Mouse (Mus musculus) left cerebral cortex, adult 2 months (tissue): Measurements from ENCODE around the gene Ppp1r14b. TPM values are rescaled to one million over a fixed set of nuclear protein-coding genes. Genes with fewer than 3 reads are reported as not detected.

ENCODE experiments used
- DNase-seq, 2 experiments: peaks; one replicate each; pipeline ENCODE4 v3.0.0; 2021 to 2022; ENCODE audit warnings: low spot score in 2 of 2, mixed read lengths in 1 of 2; ENCODE audit errors: extremely low spot score in 1 of 2
- H3K27ac ChIP-seq: fragments of 200-600 bp; 2 replicates; pipeline ENCODE4 v1.8.1; 2022
- H3K4me3 ChIP-seq: fragments of 200-600 bp; 2 replicates; pipeline ENCODE4 v1.8.1; 2022
- CTCF ChIP-seq: fragments of 200-600 bp; IDR thresholded peaks from 2 replicates; pipeline ENCODE4 v1.8.1; 2022; ENCODE audit warnings: antibody characterized with exemption, mild to moderate bottlenecking, moderate library complexity
- intact Hi-C: fragments of 180-260 bp; cut with DNase I; formaldehyde crosslinking; loops from one replicate; pipeline ENCODE4 v1.15.1; 2025
- long read RNA-seq, 2 experiments: library from polyadenylated mRNA; stranded (forward); transcript quantifications; one replicate each; pipeline ENCODE4 v2.0.0; 2021; ENCODE audit warnings: borderline mapping rate in 2 of 2
- total RNA-seq, 2 experiments: library from RNA; stranded (reverse); gene quantifications; 2 replicates each; pipeline ENCODE4 v1.2.3; 2021

Ppp1r14b gene
- 10 to 100 TPM; 62.4 to 65.6 TPM for total RNA-seq
- long read RNA-seq, experiment 1, transcript Ppp1r14b-201 (4 exons, 999 nt) = major isoform, 13 of 14 reads
- long read RNA-seq, experiment 1, partial matches to known transcripts = 0 of 14 reads
- long read RNA-seq, experiment 1, other reads (novel, unspliced or antisense) = 0 of 14 reads
- long read RNA-seq, experiment 2, transcript Ppp1r14b-201 (4 exons, 999 nt) = major isoform, 8 of 11 reads
- long read RNA-seq, experiment 2, partial matches to known transcripts = 0 of 11 reads
- long read RNA-seq, experiment 2, other reads (novel, unspliced or antisense) = 3 of 11 reads

- TF ChIP-seq CTCF = no peak
- peak; percentile 72 to 76 for DNase-seq
- intact Hi-C loops = loop anchor here (5.0 kb wide), 1 partner anchor 32 kb away; the partner anchor contains the start of genes Bad and Gpr137
- peak within 1 kb of the TSS; percentile 92 for H3K4me3 ChIP-seq
- H3K27ac ChIP-seq = peak within 1 kb of the TSS; percentile 80
Measured at GRCm38 (mm10) chr19:6974211-6975205, at the start of gene Ppp1r14b. Gene Ppp1r14b, plus strand, starts transcription at chr19:6974968.

GRCm38 (mm10) chr19:6925307-6925573 is 49.5 kb upstream of the Ppp1r14b start, which contains the start of gene Catsperz:
Gene Catsperz, minus strand, starts transcription at chr19:6925380.
- H3K27ac ChIP-seq = no peak within 1 kb of the TSS
- no peak for TF ChIP-seq CTCF
- no peak within 1 kb of the TSS for H3K4me3 ChIP-seq
- intact Hi-C loops = no loop called here
- DNase-seq = no peak

- no peak for DNase-seq
- intact Hi-C loops = no loop called here
- Histone ChIP-seq H3K27ac (no peak overlapping the region), H3K4me3 (no peak overlapping the region)
- no peak for TF ChIP-seq CTCF
Measured at GRCm38 (mm10) chr19:6925611-6926329, 49.0 kb upstream of the Ppp1r14b start.

- intact Hi-C loops = no loop called here
- DNase-seq = no peak
- no peak for TF ChIP-seq CTCF
- Histone ChIP-seq H3K27ac (no peak overlapping the region), H3K4me3 (no peak overlapping the region)
Measured at GRCm38 (mm10) chr19:6926559-6927255, 48.1 kb upstream of the Ppp1r14b start.

- no peak for DNase-seq
- intact Hi-C loops = no loop called here
- no peak for TF ChIP-seq CTCF
- H3K4me3 ChIP-seq = no peak overlapping the region
- H3K27ac ChIP-seq = no peak overlapping the region
Measured at GRCm38 (mm10) chr19:6928080-6928479, 46.7 kb upstream of the Ppp1r14b start.

- TF ChIP-seq CTCF = no peak
- DNase-seq = no peak
- intact Hi-C loops = no loop called here
- H3K4me3 ChIP-seq = no peak overlapping the region
- H3K27ac ChIP-seq = no peak overlapping the region
Measured at GRCm38 (mm10) chr19:6931002-6931401, 43.8 kb upstream of the Ppp1r14b start.

GRCm38 (mm10) chr19:6932018-6932417 is 42.8 kb upstream of the Ppp1r14b start:
- H3K27ac ChIP-seq = peak overlapping the region; percentile 91
- intact Hi-C loops = no loop called here
- no peak for TF ChIP-seq CTCF
- H3K4me3 ChIP-seq = peak overlapping the region; percentile 54
- no peak for DNase-seq

- Histone ChIP-seq H3K4me3 (peak overlapping the region; percentile 54), H3K27ac (peak overlapping the region; percentile 91)
- no peak for DNase-seq
- intact Hi-C loops = no loop called here
- TF ChIP-seq CTCF = no peak
Measured at GRCm38 (mm10) chr19:6933102-6933435, 41.7 kb upstream of the Ppp1r14b start.

- no peak for TF ChIP-seq CTCF
- Histone ChIP-seq H3K27ac (peak overlapping the region; percentile 91), H3K4me3 (peak overlapping the region; percentile 54)
- peak; percentile 57 to 67 for DNase-seq
- intact Hi-C loops = no loop called here
Measured at GRCm38 (mm10) chr19:6933436-6934194, 41.2 kb upstream of the Ppp1r14b start.

GRCm38 (mm10) chr19:6934195-6934977 is 40.4 kb upstream of the Ppp1r14b start, which contains the start of gene Kcnk4:
Gene Kcnk4, minus strand, starts transcription at chr19:6934515.
- no peak for DNase-seq
- TF ChIP-seq CTCF = no peak
- intact Hi-C loops = no loop called here
- H3K4me3 ChIP-seq = peak within 1 kb of the TSS; percentile 54
- peak within 1 kb of the TSS; percentile 91 for H3K27ac ChIP-seq
